Mouse (Mus musculus): ENCODE measurements around the gene Camsap2. TPM values are rescaled to one million over a fixed set of nuclear protein-coding genes. Genes with fewer than 3 reads are reported as not detected.

The Camsap2 gene
- polyA plus RNA-seq, 1 experiment, result 7.4 TPM

DNA sequence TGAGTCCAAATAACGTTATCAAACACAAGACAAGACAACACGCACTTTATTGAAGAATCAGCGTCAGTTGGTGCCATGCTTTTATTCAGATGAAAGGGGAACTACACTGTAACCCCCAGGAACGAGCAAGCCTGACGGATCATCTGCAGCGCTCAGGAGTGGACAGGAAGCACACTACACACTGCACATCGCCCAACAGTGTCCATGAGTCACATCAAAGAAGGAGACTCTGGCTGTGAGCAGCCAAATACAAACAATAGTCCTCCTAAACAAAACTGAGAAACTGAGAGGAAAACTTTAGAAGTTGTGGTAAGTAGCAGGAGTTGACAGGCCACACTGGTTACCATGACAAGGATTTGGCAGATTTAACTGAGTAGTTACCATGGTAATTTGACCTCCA is 77.7 kb downstream of the Camsap2 start:
- Histone ChIP-seq H3K27me3 (ENCODE audit: control insufficient read depth, insufficient read depth, insufficient read length) (no peaks in the 10 kb centered on the region), H3K79me3 (ENCODE audit: low read depth) (no peaks in the 10 kb centered on the region), H3K79me2 (ENCODE audit: control insufficient read depth, insufficient read depth) (no peaks in the 10 kb centered on the region), H3K4me3 (ENCODE audit: insufficient read depth, poor library complexity, severe bottlenecking) (no peak overlapping the region), H3ac (ENCODE audit: control insufficient read depth, insufficient read length, low read depth) (no peak overlapping the region), H3K36me3 (ENCODE audit: control insufficient read depth, insufficient read depth) (peaks cover 39% of the 10 kb centered on the region)
- TF ChIP-seq MYOD1 (IDR thresholded peaks at IDR 0.05; ENCODE audit: control insufficient read depth, insufficient read length, low read depth) (no peak), USF1 (IDR thresholded peaks at IDR 0.05; ENCODE audit: low read depth) (no peak), CTCF (IDR thresholded peaks at IDR 0.05; ENCODE audit: control insufficient read depth, insufficient read depth, insufficient read length) (no peak), FOSL1 (IDR thresholded peaks at IDR 0.05; ENCODE audit: insufficient read depth, low read length, poor library complexity, severe bottlenecking) (no peak), MYOG (IDR thresholded peaks at IDR 0.05; ENCODE audit: control insufficient read depth, extremely low read depth, insufficient read length) (no peak), CEBPB (IDR thresholded peaks at IDR 0.05; ENCODE audit: low read depth) (no peak), MAX (IDR thresholded peaks at IDR 0.05) (no peak)

DNA sequence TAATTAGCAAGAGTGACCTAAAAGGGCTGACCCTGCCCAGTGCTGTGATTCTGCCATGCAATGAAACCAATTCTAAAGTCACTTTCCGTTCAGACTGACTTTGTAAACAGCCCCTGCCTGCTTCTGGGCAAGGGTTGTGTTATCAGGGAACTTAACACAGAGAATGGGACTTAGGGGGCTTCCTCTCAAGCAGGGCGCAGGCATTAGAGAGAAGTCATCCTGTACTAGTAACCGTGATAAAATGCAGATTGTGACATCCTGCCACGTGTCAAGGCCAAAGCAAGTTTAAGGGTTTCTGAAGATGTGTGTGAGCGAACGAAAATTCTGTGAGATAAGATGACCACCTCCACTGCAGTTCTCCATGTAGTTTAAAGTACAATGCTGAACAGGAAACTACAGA is 79.8 kb downstream of the Camsap2 start:
- H3K4me3 ChIP-seq (ENCODE audit: insufficient read depth, poor library complexity, severe bottlenecking), result no peak overlapping the region
- no peaks in the 10 kb centered on the region for H3K79me3 ChIP-seq (ENCODE audit: low read depth)
- peaks cover 19% of the 10 kb centered on the region for H3K36me3 ChIP-seq (ENCODE audit: control insufficient read depth, insufficient read depth)
- no peaks in the 10 kb centered on the region for H3K27me3 ChIP-seq (ENCODE audit: control insufficient read depth, insufficient read depth, insufficient read length)
- H3ac ChIP-seq (ENCODE audit: control insufficient read depth, insufficient read length, low read depth), result no peak overlapping the region
- H3K79me2 ChIP-seq (ENCODE audit: control insufficient read depth, insufficient read depth), result no peaks in the 10 kb centered on the region
- no peak for TF ChIP-seq USF1 (IDR thresholded peaks at IDR 0.05; ENCODE audit: low read depth)
- no peak for TF ChIP-seq MYOD1 (IDR thresholded peaks at IDR 0.05; ENCODE audit: control insufficient read depth, insufficient read length, low read depth)
- TF ChIP-seq CEBPB (IDR thresholded peaks at IDR 0.05; ENCODE audit: low read depth), result no peak
- TF ChIP-seq MAX (IDR thresholded peaks at IDR 0.05), result no peak
- no peak for TF ChIP-seq CTCF (IDR thresholded peaks at IDR 0.05; ENCODE audit: control insufficient read depth, insufficient read depth, insufficient read length)
- no peak for TF ChIP-seq MYOG (IDR thresholded peaks at IDR 0.05; ENCODE audit: control insufficient read depth, extremely low read depth, insufficient read length)
- no peak for TF ChIP-seq FOSL1 (IDR thresholded peaks at IDR 0.05; ENCODE audit: insufficient read depth, low read length, poor library complexity, severe bottlenecking)

DNA sequence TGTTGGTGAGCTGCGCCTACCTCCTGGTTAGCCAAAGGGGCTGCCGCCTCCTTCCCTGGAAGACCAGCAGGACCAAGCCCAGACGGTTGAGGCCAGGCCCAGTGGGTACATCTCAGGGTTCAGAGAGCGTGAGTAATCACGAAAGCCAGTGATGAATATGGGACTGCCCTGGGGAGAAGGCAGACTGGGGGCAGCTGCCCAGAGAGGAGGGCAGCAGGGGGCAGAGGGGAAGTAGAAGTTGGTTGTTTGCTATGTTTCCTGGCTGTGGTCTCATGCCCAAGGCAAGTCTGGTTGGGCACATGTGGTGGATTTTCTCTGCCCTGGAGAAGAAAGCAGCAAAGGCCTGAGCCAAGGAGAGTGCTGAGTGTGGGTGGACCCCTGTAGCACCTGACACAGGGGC is 82.5 kb downstream of the Camsap2 start:
- Histone ChIP-seq H3K79me3 (ENCODE audit: low read depth) (no peaks in the 10 kb centered on the region), H3K27me3 (ENCODE audit: control insufficient read depth, insufficient read depth, insufficient read length) (no peaks in the 10 kb centered on the region), H3K4me3 (ENCODE audit: insufficient read depth, poor library complexity, severe bottlenecking) (no peak overlapping the region), H3K36me3 (ENCODE audit: control insufficient read depth, insufficient read depth) (peaks cover 7% of the 10 kb centered on the region), H3ac (ENCODE audit: control insufficient read depth, insufficient read length, low read depth) (no peak overlapping the region), H3K79me2 (ENCODE audit: control insufficient read depth, insufficient read depth) (no peaks in the 10 kb centered on the region)
- TF ChIP-seq USF1 (IDR thresholded peaks at IDR 0.05; ENCODE audit: low read depth) (no peak), CEBPB (IDR thresholded peaks at IDR 0.05; ENCODE audit: low read depth) (no peak), FOSL1 (IDR thresholded peaks at IDR 0.05; ENCODE audit: insufficient read depth, low read length, poor library complexity, severe bottlenecking) (no peak)

GRCm38 (mm10) chr1:136260635-136261238 is 85.2 kb downstream of the Camsap2 start, which contains the start of gene Gpr25:
Gene Gpr25, minus strand, starts transcription at chr1:136260873.
- Histone ChIP-seq H3K4me3 (ENCODE audit: insufficient read depth, poor library complexity, severe bottlenecking) (no peak within 1 kb of the TSS), H3K27me3 (ENCODE audit: control insufficient read depth, insufficient read depth, insufficient read length) (no peaks in the 10 kb centered on the region), H3ac (ENCODE audit: control insufficient read depth, insufficient read length, low read depth) (peak within 1 kb of the TSS; percentile 25), H3K36me3 (ENCODE audit: control insufficient read depth, insufficient read depth) (no peaks in the 10 kb centered on the region), H3K79me3 (ENCODE audit: low read depth) (no peaks in the 10 kb centered on the region), H3K79me2 (ENCODE audit: control insufficient read depth, insufficient read depth) (no peaks in the 10 kb centered on the region)
- TF ChIP-seq FOSL1 (IDR thresholded peaks at IDR 0.05; ENCODE audit: insufficient read depth, low read length, poor library complexity, severe bottlenecking) (no peak), MYOD1 (IDR thresholded peaks at IDR 0.05; ENCODE audit: control insufficient read depth, insufficient read length, low read depth) (no peak), MYOG (IDR thresholded peaks at IDR 0.05; ENCODE audit: control insufficient read depth, extremely low read depth, insufficient read length) (no peak), MAX (IDR thresholded peaks at IDR 0.05) (no peak), CEBPB (IDR thresholded peaks at IDR 0.05; ENCODE audit: low read depth) (no peak), USF1 (IDR thresholded peaks at IDR 0.05; ENCODE audit: low read depth) (no peak), CTCF (IDR thresholded peaks at IDR 0.05; ENCODE audit: control insufficient read depth, insufficient read depth, insufficient read length) (no peak)

- Histone ChIP-seq H3K4me3 (ENCODE audit: insufficient read depth, poor library complexity, severe bottlenecking) (no peak overlapping the region), H3K36me3 (ENCODE audit: control insufficient read depth, insufficient read depth) (no peaks in the 10 kb centered on the region), H3K79me3 (ENCODE audit: low read depth) (no peaks in the 10 kb centered on the region), H3ac (ENCODE audit: control insufficient read depth, insufficient read length, low read depth) (peak overlapping the region; percentile 25), H3K79me2 (ENCODE audit: control insufficient read depth, insufficient read depth) (no peaks in the 10 kb centered on the region), H3K27me3 (ENCODE audit: control insufficient read depth, insufficient read depth, insufficient read length) (no peaks in the 10 kb centered on the region)
- no peak for TF ChIP-seq MYOG (IDR thresholded peaks at IDR 0.05; ENCODE audit: control insufficient read depth, extremely low read depth, insufficient read length)
- no peak for TF ChIP-seq USF1 (IDR thresholded peaks at IDR 0.05; ENCODE audit: low read depth)
- TF ChIP-seq MAX (IDR thresholded peaks at IDR 0.05), result no peak
- no peak for TF ChIP-seq CEBPB (IDR thresholded peaks at IDR 0.05; ENCODE audit: low read depth)
- no peak for TF ChIP-seq CTCF (IDR thresholded peaks at IDR 0.05; ENCODE audit: control insufficient read depth, insufficient read depth, insufficient read length)
- no peak for TF ChIP-seq MYOD1 (IDR thresholded peaks at IDR 0.05; ENCODE audit: control insufficient read depth, insufficient read length, low read depth)
- TF ChIP-seq FOSL1 (IDR thresholded peaks at IDR 0.05; ENCODE audit: insufficient read depth, low read length, poor library complexity, severe bottlenecking), result no peak
Measured at GRCm38 (mm10) chr1:136259893-136260634, 85.8 kb downstream of the Camsap2 start.

Data from C2C12 (cell line).